Mouse (Mus musculus): ENCODE results near the gene Fndc3b. TPM values are rescaled to one million over a fixed set of nuclear protein-coding genes. Genes with fewer than 3 reads are reported as not detected.

Gene Fndc3b
- polyA plus RNA-seq, 1 experiment: 0.78 TPM

DNA sequence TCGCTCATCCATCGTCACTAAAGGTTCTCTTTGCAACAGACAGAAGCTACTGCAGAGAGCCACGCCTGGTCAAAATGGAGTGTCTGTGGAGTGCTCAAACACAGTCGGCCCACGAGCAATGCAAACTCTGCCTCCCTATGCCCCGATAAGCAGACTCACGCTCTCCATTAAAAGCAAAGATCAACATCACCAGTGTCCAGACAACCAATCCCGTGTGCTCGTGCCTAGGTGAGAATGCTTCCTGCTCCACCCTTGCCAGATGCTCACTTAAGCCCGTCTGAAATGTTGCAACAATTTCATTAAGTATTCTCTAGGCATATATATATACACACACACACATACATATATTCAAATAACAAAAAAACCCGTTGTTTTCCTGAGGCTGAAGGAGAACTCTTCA, 56.1 kb downstream of the Fndc3b start:
- Histone ChIP-seq H3K4me1 (no peaks in the 10 kb centered on the region), H3K9me3 (no peaks in the 10 kb centered on the region), H3K27me3 (replicated peaks) (no peaks in the 10 kb centered on the region), H3K36me3 (replicated peaks; ENCODE audit: low read length) (no peaks in the 10 kb centered on the region), H3K4me3 (replicated peaks) (no peak overlapping the region)
- TF ChIP-seq GATA1 (IDR thresholded peaks at IDR 0.05; ENCODE audit: borderline replicate concordance, low read length) (no peak), FLI1 (IDR thresholded peaks at IDR 0.05; ENCODE audit: low read length) (no peak)

- Histone ChIP-seq H3K4me3 (replicated peaks) (no peak overlapping the region), H3K36me3 (replicated peaks; ENCODE audit: low read length) (no peaks in the 10 kb centered on the region), H3K27me3 (replicated peaks) (no peaks in the 10 kb centered on the region), H3K9me3 (no peaks in the 10 kb centered on the region), H3K4me1 (no peaks in the 10 kb centered on the region)
- TF ChIP-seq FLI1 (IDR thresholded peaks at IDR 0.05; ENCODE audit: low read length) (no peak), GATA1 (IDR thresholded peaks at IDR 0.05; ENCODE audit: borderline replicate concordance, low read length) (no peak)
These were observed 58.6 kb downstream of the Fndc3b start for GRCm38 (mm10) chr3:27652451-27653011.

DNA sequence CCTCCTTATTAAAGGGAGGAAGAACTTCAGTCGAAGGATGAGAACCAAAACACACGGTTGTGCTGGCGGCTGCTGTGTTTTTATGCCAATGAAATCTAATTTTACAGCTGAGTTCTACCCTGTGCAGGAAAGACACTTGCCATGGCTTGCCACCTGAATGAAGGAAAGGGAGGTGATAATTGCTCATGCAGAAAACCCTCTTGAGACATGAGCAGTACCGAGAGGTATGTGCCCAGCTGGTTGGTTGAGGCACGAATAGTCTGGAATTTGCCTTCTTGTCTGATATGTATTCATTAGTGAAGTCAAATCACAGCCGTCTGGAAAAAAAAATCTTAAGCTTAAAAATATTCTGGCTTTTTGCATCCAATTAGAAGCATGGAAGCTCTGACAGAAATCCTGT, 59.4 kb downstream of the Fndc3b start:
- Histone ChIP-seq H3K4me1 (no peaks in the 10 kb centered on the region), H3K9me3 (no peaks in the 10 kb centered on the region), H3K27me3 (replicated peaks) (no peaks in the 10 kb centered on the region), H3K36me3 (replicated peaks; ENCODE audit: low read length) (no peaks in the 10 kb centered on the region), H3K4me3 (replicated peaks) (no peak overlapping the region)
- TF ChIP-seq FLI1 (IDR thresholded peaks at IDR 0.05; ENCODE audit: low read length) (no peak), GATA1 (IDR thresholded peaks at IDR 0.05; ENCODE audit: borderline replicate concordance, low read length) (no peak)

GRCm38 (mm10) chr3:27650083-27650482, 61.0 kb downstream of the Fndc3b start:
- H3K9me3 ChIP-seq: no peaks in the 10 kb centered on the region
- TF ChIP-seq GATA1 (IDR thresholded peaks at IDR 0.05; ENCODE audit: borderline replicate concordance, low read length): no peak
- no peak for TF ChIP-seq FLI1 (IDR thresholded peaks at IDR 0.05; ENCODE audit: low read length)
- H3K4me3 ChIP-seq (replicated peaks): no peak overlapping the region
- no peaks in the 10 kb centered on the region for H3K27me3 ChIP-seq (replicated peaks)
- no peaks in the 10 kb centered on the region for H3K4me1 ChIP-seq
- no peaks in the 10 kb centered on the region for H3K36me3 ChIP-seq (replicated peaks; ENCODE audit: low read length)

- Histone ChIP-seq H3K4me1 (no peaks in the 10 kb centered on the region), H3K27me3 (replicated peaks) (no peaks in the 10 kb centered on the region), H3K4me3 (replicated peaks) (no peak overlapping the region), H3K9me3 (no peaks in the 10 kb centered on the region), H3K36me3 (replicated peaks; ENCODE audit: low read length) (no peaks in the 10 kb centered on the region)
- TF ChIP-seq FLI1 (IDR thresholded peaks at IDR 0.05; ENCODE audit: low read length): no peak
- TF ChIP-seq GATA1 (IDR thresholded peaks at IDR 0.05; ENCODE audit: borderline replicate concordance, low read length): no peak
These were observed 61.8 kb downstream of the Fndc3b start for GRCm38 (mm10) chr3:27649316-27649715.

DNA sequence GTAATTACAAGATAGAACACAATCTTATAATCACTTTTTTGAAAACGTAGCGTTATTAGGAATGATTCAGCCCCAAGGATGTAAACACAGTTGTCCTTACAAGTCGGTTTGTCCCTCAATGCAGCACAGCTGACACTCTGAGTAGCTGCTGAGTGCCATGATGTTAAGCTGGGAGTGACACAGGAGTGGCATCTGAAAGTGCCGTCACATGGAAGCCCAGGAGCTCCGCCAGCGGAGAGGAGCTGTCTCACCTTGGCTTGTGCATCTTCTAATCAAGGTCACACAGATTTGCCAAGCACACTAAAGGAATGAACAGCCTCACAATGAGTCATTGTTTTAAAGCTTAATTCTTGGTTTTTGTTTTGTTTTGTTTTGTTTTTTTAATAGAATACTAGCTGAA, 68.7 kb downstream of the Fndc3b start:
- Histone ChIP-seq H3K27me3 (replicated peaks) (no peaks in the 10 kb centered on the region), H3K4me1 (no peaks in the 10 kb centered on the region; the same call in 1 of the 2 replicates), H3K9me3 (no peaks in the 10 kb centered on the region), H3K4me3 (replicated peaks) (no peak overlapping the region), H3K36me3 (replicated peaks; ENCODE audit: low read length) (no peaks in the 10 kb centered on the region)
- TF ChIP-seq FLI1 (IDR thresholded peaks at IDR 0.05; ENCODE audit: low read length): no peak
- no peak for TF ChIP-seq GATA1 (IDR thresholded peaks at IDR 0.05; ENCODE audit: borderline replicate concordance, low read length)

- Histone ChIP-seq H3K27me3 (replicated peaks) (no peaks in the 10 kb centered on the region), H3K4me3 (replicated peaks) (no peak overlapping the region), H3K4me1 (no peaks in the 10 kb centered on the region; the same call in 1 of the 2 replicates), H3K9me3 (no peaks in the 10 kb centered on the region), H3K36me3 (replicated peaks; ENCODE audit: low read length) (no peaks in the 10 kb centered on the region)
- no peak for TF ChIP-seq GATA1 (IDR thresholded peaks at IDR 0.05; ENCODE audit: borderline replicate concordance, low read length)
- no peak for TF ChIP-seq FLI1 (IDR thresholded peaks at IDR 0.05; ENCODE audit: low read length)
These were observed 71.4 kb downstream of the Fndc3b start for GRCm38 (mm10) chr3:27639701-27640100.

DNA sequence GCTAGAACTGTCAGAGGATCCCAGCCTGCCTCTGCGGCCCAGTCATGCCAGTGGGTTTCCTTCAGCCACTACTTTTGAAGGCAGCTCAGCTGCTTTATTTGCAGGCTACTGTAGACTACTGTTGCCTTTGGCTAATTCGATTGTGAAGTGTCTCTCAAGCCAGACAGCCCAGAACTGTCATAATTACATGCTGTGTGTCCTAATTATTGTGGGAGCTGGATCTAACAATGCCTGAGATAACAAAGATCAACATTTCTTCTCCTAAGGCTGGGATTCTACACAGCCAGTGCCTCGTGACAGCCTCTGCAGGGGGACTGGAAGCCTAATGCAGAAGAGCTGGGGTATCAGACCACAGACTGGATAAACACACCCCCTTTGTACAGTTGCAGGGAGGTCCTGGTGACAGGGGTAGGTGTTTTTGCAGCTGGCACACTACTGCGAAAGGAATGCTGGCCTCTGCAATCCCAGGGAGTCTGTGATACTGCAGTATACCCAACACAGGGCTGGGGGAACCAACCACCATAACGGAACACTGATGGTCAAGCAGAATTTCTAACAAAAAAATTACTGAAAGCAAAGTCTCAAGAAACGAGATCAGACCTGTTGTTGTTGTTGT, 74.0 kb downstream of the Fndc3b start:
- Histone ChIP-seq H3K4me1 (no peaks in the 10 kb centered on the region; the same call in 1 of the 2 replicates), H3K4me3 (replicated peaks) (no peak overlapping the region), H3K27me3 (replicated peaks) (no peaks in the 10 kb centered on the region), H3K9me3 (no peaks in the 10 kb centered on the region), H3K36me3 (replicated peaks; ENCODE audit: low read length) (no peaks in the 10 kb centered on the region)
- TF ChIP-seq GATA1 (IDR thresholded peaks at IDR 0.05; ENCODE audit: borderline replicate concordance, low read length): no peak

DNA sequence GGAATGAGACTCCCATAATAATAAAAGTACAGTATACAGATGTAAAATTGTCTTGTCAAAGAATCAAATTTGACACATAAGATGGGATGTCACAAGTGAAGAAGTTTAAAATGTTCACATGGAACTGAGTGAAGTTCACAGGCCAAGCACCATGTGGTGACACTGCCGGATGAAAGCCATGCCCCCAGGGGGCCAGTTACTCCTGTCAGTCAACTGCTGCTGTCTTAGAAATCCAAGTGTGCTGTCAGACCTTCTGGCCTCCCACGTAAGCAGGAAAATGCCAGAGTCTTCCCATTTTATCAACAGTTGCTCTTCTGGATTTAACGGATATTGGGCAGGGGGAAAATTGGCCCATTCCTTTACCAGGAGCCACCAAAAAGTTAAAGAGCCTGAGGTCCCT, 75.3 kb downstream of the Fndc3b start:
- Histone ChIP-seq H3K4me3 (replicated peaks) (no peak overlapping the region), H3K4me1 (no peaks in the 10 kb centered on the region), H3K9me3 (peaks cover 5% of the 10 kb centered on the region; the same call in 1 of the 2 replicates), H3K36me3 (replicated peaks; ENCODE audit: low read length) (no peaks in the 10 kb centered on the region), H3K27me3 (replicated peaks) (no peaks in the 10 kb centered on the region)
- TF ChIP-seq FLI1 (IDR thresholded peaks at IDR 0.05; ENCODE audit: low read length) (no peak), GATA1 (IDR thresholded peaks at IDR 0.05; ENCODE audit: borderline replicate concordance, low read length) (no peak)

DNA sequence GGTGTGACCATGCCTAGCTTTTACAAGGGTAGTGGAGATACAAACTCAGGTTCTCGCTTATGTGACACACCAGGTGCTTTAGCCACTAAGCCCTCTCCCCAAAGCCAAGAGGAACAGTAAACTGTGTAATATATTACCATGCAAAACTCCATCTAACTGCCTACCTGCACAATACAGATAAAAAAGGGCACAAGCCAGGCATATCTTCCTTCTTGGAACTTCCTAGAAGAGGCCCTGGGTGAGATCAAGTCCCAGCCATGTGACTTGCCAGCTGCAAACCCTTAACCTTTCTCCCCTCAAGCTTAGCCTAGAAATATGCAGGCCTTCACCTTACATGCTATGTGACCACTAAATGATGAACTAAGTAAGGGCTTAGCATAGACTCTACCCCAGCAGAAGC, 78.2 kb downstream of the Fndc3b start:
- Histone ChIP-seq H3K27me3 (replicated peaks) (no peaks in the 10 kb centered on the region), H3K36me3 (replicated peaks; ENCODE audit: low read length) (no peaks in the 10 kb centered on the region), H3K9me3 (peaks cover 9% of the 10 kb centered on the region; the same call in 1 of the 2 replicates), H3K4me1 (no peaks in the 10 kb centered on the region), H3K4me3 (replicated peaks) (no peak overlapping the region)
- TF ChIP-seq FLI1 (IDR thresholded peaks at IDR 0.05; ENCODE audit: low read length): no peak
- no peak for TF ChIP-seq GATA1 (IDR thresholded peaks at IDR 0.05; ENCODE audit: borderline replicate concordance, low read length)
